Mouse (Mus musculus): Measurements from ENCODE around the gene Cnot10. TPM values are rescaled to one million over a fixed set of nuclear protein-coding genes. Genes with fewer than 3 reads are reported as not detected.

The Cnot10 gene
- polyA plus RNA-seq, 1 experiment from 2014 or later: 65.8 TPM

GRCm38 (mm10) chr9:114614176-114614953 lies 25.6 kb downstream of the Cnot10 start:
- ATAC-seq (replicated peaks; ENCODE audit: low FRiP score, low TSS enrichment, low read depth): no peak
- DNase-seq (ENCODE audit: low spot score): no peak
- 86% methylated on average over 9 of the region's 9 CpGs for WGBS
- no peaks in the 10 kb centered on the region for H3K9me3 ChIP-seq (ENCODE audit: control insufficient read depth, low read length)
- H3K4me3 ChIP-seq (ENCODE audit: low read depth, low read length): no peak overlapping the region
- H3K4me1 ChIP-seq (replicated peaks; ENCODE audit: control insufficient read depth, insufficient read depth, low read length): no peaks in the 10 kb centered on the region
- peaks cover 81% of the 10 kb centered on the region for H3K36me3 ChIP-seq (ENCODE audit: control insufficient read depth, insufficient read depth, low read length)
- no peak overlapping the region for H3K4me2 ChIP-seq (ENCODE audit: low read length)
- no peak overlapping the region for H3K27ac ChIP-seq (ENCODE audit: low read depth)
- H3K9ac ChIP-seq (ENCODE audit: low read length): no peak overlapping the region
- H3K27me3 ChIP-seq (replicated peaks; ENCODE audit: control insufficient read depth, insufficient read depth, low read length): no peaks in the 10 kb centered on the region

DNA sequence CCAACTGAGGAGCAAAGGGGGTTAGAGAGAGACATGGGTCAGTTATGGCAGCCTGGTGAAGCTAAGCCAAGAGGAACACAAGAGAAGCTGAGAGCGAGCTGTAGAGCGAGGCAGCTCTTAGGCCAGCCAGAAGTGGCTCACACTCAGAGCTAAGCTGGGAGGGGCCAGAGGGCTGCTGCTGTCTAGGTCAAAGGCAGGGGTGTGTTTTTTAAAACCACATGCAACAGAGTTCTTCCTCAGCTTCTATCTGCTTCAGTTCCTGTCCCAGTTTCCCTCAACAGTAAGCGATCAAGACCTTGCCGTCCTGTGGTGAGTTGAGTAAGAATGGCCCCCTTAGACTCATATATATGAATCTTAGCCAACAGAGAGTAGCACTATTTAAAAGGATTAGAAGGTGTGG lies 27.0 kb downstream of the Cnot10 start:
- Histone ChIP-seq H3K9me3 (ENCODE audit: control insufficient read depth, low read length) (no peaks in the 10 kb centered on the region), H3K27me3 (replicated peaks; ENCODE audit: control insufficient read depth, insufficient read depth, low read length) (no peaks in the 10 kb centered on the region), H3K4me3 (ENCODE audit: low read depth, low read length) (no peak overlapping the region), H3K4me2 (ENCODE audit: low read length) (no peak overlapping the region), H3K9ac (ENCODE audit: low read length) (no peak overlapping the region), H3K4me1 (replicated peaks; ENCODE audit: control insufficient read depth, insufficient read depth, low read length) (no peaks in the 10 kb centered on the region), H3K36me3 (ENCODE audit: control insufficient read depth, insufficient read depth, low read length) (peaks cover 84% of the 10 kb centered on the region), H3K27ac (ENCODE audit: low read depth) (no peak overlapping the region)
- ATAC-seq (replicated peaks; ENCODE audit: low FRiP score, low TSS enrichment, low read depth) (no peak), DNase-seq (ENCODE audit: low spot score) (no peak)
- WGBS: 93% methylated on average over 4 of the region's 4 CpGs

- Histone ChIP-seq H3K4me2 (ENCODE audit: low read length) (no peak overlapping the region), H3K9ac (ENCODE audit: low read length) (no peak overlapping the region), H3K27ac (ENCODE audit: low read depth) (no peak overlapping the region), H3K36me3 (ENCODE audit: control insufficient read depth, insufficient read depth, low read length) (peaks cover 84% of the 10 kb centered on the region), H3K9me3 (ENCODE audit: control insufficient read depth, low read length) (no peaks in the 10 kb centered on the region), H3K4me3 (ENCODE audit: low read depth, low read length) (no peak overlapping the region), H3K27me3 (replicated peaks; ENCODE audit: control insufficient read depth, insufficient read depth, low read length) (no peaks in the 10 kb centered on the region), H3K4me1 (replicated peaks; ENCODE audit: control insufficient read depth, insufficient read depth, low read length) (no peaks in the 10 kb centered on the region)
- WGBS: 80% methylated on average over 4 of the region's 4 CpGs
- DNase-seq (ENCODE audit: low spot score) (no peak), ATAC-seq (replicated peaks; ENCODE audit: low FRiP score, low TSS enrichment, low read depth) (no peak)
These were observed 27.4 kb downstream of the Cnot10 start for GRCm38 (mm10) chr9:114612566-114612965.

DNA sequence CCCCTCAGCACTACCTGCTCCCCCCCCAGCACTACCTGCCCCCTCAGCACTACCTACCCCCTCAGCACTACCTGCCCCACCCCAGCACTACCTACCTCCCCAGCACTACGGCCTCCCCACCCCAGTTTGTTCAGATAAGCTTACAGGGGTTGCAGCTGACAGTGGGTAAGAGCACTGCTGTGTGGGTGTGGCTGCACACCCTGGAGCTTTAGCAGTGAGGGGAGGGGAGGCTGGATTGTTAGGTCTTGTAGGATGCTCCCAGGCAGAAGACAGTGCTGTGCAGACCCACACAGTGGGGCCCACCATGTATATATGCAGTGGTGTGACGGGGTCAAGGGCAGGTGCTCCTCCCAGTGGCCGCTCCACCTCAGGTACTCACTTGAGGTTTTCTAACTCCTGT lies 29.7 kb downstream of the Cnot10 start:
- ATAC-seq (replicated peaks; ENCODE audit: low FRiP score, low TSS enrichment, low read depth): no peak
- 88% methylated on average over 3 of the region's 3 CpGs for WGBS

GRCm38 (mm10) chr9:114603876-114604540 lies 36.0 kb downstream of the Cnot10 start:
- H3K9me3 ChIP-seq (ENCODE audit: control insufficient read depth, low read length): no peaks in the 10 kb centered on the region
- H3K27ac ChIP-seq (ENCODE audit: low read depth): no peak overlapping the region
- peaks cover 71% of the 10 kb centered on the region for H3K36me3 ChIP-seq (ENCODE audit: control insufficient read depth, insufficient read depth, low read length)
- 79% methylated on average over 12 of the region's 12 CpGs for WGBS
- ATAC-seq (replicated peaks; ENCODE audit: low FRiP score, low TSS enrichment, low read depth) (no peak), DNase-seq (ENCODE audit: low spot score) (no peak)
- H3K4me2 ChIP-seq (ENCODE audit: low read length): no peak overlapping the region
- no peaks in the 10 kb centered on the region for H3K4me1 ChIP-seq (replicated peaks; ENCODE audit: control insufficient read depth, insufficient read depth, low read length)
- no peak overlapping the region for H3K4me3 ChIP-seq (ENCODE audit: low read depth, low read length)
- no peak overlapping the region for H3K9ac ChIP-seq (ENCODE audit: low read length)
- no peaks in the 10 kb centered on the region for H3K27me3 ChIP-seq (replicated peaks; ENCODE audit: control insufficient read depth, insufficient read depth, low read length)

More for the DNA sequence above, 29.7 kb downstream of the Cnot10 start:
- Histone ChIP-seq H3K27me3 (replicated peaks; ENCODE audit: control insufficient read depth, insufficient read depth, low read length) (no peaks in the 10 kb centered on the region), H3K36me3 (ENCODE audit: control insufficient read depth, insufficient read depth, low read length) (peaks cover 88% of the 10 kb centered on the region), H3K9ac (ENCODE audit: low read length) (no peak overlapping the region), H3K4me1 (replicated peaks; ENCODE audit: control insufficient read depth, insufficient read depth, low read length) (no peaks in the 10 kb centered on the region), H3K4me3 (ENCODE audit: low read depth, low read length) (no peak overlapping the region), H3K9me3 (ENCODE audit: control insufficient read depth, low read length) (no peaks in the 10 kb centered on the region), H3K27ac (ENCODE audit: low read depth) (no peak overlapping the region), H3K4me2 (ENCODE audit: low read length) (no peak overlapping the region)
- DNase-seq (ENCODE audit: low spot score): no peak

GRCm38 (mm10) chr9:114601096-114601495 lies 38.9 kb downstream of the Cnot10 start:
- Histone ChIP-seq H3K36me3 (ENCODE audit: control insufficient read depth, insufficient read depth, low read length) (peaks cover 74% of the 10 kb centered on the region), H3K27ac (ENCODE audit: low read depth) (no peak overlapping the region), H3K4me3 (ENCODE audit: low read depth, low read length) (no peak overlapping the region), H3K9ac (ENCODE audit: low read length) (no peak overlapping the region), H3K27me3 (replicated peaks; ENCODE audit: control insufficient read depth, insufficient read depth, low read length) (no peaks in the 10 kb centered on the region), H3K9me3 (ENCODE audit: control insufficient read depth, low read length) (no peaks in the 10 kb centered on the region), H3K4me1 (replicated peaks; ENCODE audit: control insufficient read depth, insufficient read depth, low read length) (no peaks in the 10 kb centered on the region), H3K4me2 (ENCODE audit: low read length) (no peak overlapping the region)
- no peak for DNase-seq (ENCODE audit: low spot score)
- no peak for ATAC-seq (replicated peaks; ENCODE audit: low FRiP score, low TSS enrichment, low read depth)
- WGBS: 74% methylated on average over 1 of the region's 1 CpGs

DNA sequence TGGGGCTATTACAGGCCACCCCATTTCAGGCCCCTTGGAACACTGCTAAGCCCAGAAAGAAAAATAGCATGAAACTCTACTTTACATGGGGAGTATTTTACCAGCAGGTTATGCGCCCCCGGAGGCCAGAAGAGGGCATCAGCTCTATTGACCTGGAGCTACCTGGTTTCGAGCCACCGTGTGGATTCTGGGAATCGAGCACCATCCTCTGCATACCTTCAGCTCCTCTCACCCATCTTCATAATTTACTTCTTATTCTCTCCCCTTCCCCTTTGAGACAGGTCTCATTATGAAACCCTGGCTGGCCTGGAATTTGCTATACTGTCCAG lies 55.0 kb downstream of the Cnot10 start:
- H3K27ac ChIP-seq (ENCODE audit: low read depth): no peak overlapping the region
- no peak overlapping the region for H3K4me3 ChIP-seq (ENCODE audit: low read depth, low read length)
- H3K4me2 ChIP-seq (ENCODE audit: low read length): peak overlapping the region; percentile 89
- ATAC-seq (replicated peaks; ENCODE audit: low FRiP score, low TSS enrichment, low read depth): no peak
- H3K9me3 ChIP-seq (ENCODE audit: control insufficient read depth, low read length): no peaks in the 10 kb centered on the region
- H3K27me3 ChIP-seq (replicated peaks; ENCODE audit: control insufficient read depth, insufficient read depth, low read length): no peaks in the 10 kb centered on the region
- peaks cover 33% of the 10 kb centered on the region for H3K36me3 ChIP-seq (ENCODE audit: control insufficient read depth, insufficient read depth, low read length)
- peak; percentile 69 for DNase-seq (ENCODE audit: low spot score)
- H3K4me1 ChIP-seq (replicated peaks; ENCODE audit: control insufficient read depth, insufficient read depth, low read length): 0 out of 2 replicates have a peak, but pooled peaks cover 5% of the 10 kb centered on the region
- 35% methylated on average over 5 of the region's 5 CpGs for WGBS
- no peak overlapping the region for H3K9ac ChIP-seq (ENCODE audit: low read length)

DNA sequence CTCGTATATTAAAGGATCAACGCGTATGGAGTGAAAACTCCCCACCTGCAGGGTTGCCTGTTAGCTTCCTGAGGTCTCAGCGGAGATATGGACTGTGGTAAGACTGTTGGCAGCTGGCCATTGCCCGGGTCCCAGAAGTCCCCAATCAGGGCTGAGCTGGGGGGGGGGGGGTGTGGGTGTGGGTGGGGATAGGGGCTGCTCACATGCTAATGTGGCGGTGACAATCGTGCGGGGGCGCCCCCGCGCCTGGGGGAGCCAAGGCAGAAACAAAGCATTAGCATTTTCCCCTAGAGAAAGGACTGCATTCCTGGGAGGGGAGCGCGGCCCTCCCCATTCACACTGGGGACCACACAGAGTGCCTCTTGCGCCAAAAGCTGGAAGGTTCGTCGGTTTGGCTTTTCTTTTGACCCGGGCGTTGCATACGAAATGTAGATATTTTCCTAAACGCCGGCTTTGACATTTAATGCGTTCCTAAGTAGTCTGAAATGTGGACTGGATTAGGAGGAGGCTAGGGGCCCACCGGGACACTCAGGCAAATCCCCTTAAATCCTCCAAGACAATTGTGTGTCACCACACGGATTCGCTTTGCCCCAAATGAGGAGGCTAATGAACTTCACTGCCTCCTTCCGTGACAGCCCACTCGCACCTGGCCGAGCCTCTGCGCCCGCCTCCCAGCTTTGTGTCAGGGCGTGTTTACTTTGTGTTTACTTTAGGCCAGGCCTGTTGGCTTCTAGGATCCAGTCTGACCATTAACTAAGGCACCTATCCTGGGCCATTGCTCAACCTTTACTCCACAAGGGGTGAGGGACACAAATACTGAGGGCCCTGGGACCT lies 55.6 kb downstream of the Cnot10 start:
- Histone ChIP-seq H3K9me3 (ENCODE audit: control insufficient read depth, low read length) (no peaks in the 10 kb centered on the region), H3K27ac (ENCODE audit: low read depth) (peak overlapping the region; percentile 67), H3K36me3 (ENCODE audit: control insufficient read depth, insufficient read depth, low read length) (peaks cover 30% of the 10 kb centered on the region), H3K4me1 (replicated peaks; ENCODE audit: control insufficient read depth, insufficient read depth, low read length) (0 out of 2 replicates have a peak, but pooled peaks cover 5% of the 10 kb centered on the region), H3K4me2 (ENCODE audit: low read length) (peak overlapping the region; percentile 89), H3K27me3 (replicated peaks; ENCODE audit: control insufficient read depth, insufficient read depth, low read length) (no peaks in the 10 kb centered on the region), H3K9ac (ENCODE audit: low read length) (peak overlapping the region; percentile 43), H3K4me3 (ENCODE audit: low read depth, low read length) (peak overlapping the region; percentile 39)
- DNase-seq (ENCODE audit: low spot score) (peak; percentile 71), ATAC-seq (replicated peaks; ENCODE audit: low FRiP score, low TSS enrichment, low read depth) (peak; percentile 63; the same call in 1 of the 2 replicates)
- WGBS: 5% methylated on average over 31 of the region's 31 CpGs
